Mouse (Mus musculus) C2C12 (cell line): ENCODE data around the gene Spaca4.

Source experiments
- CEBPB ChIP-seq: IDR thresholded peaks from one replicate; pipeline ENCODE4 v1.6.1; 2011; ENCODE audit warnings: low read depth, mild to moderate bottlenecking, control low read depth, moderate library complexity
- CTCF ChIP-seq: IDR thresholded peaks from one replicate; pipeline ENCODE4 v1.5.1; 2011; ENCODE audit not compliant: control insufficient read depth, insufficient read depth, insufficient read length
- MAX ChIP-seq: IDR thresholded peaks from one replicate; pipeline ENCODE4 v1.6.1; 2011; ENCODE audit warnings: mild to moderate bottlenecking, control low read depth
- MYOD1 ChIP-seq: IDR thresholded peaks from one replicate; pipeline ENCODE4 v1.6.1; 2011; ENCODE audit warnings: low read depth; ENCODE audit not compliant: control insufficient read depth, insufficient read length
- MYOG ChIP-seq: IDR thresholded peaks from one replicate; pipeline ENCODE4 v1.6.1; 2011; ENCODE audit not compliant: control insufficient read depth, insufficient read length; ENCODE audit errors: extremely low read depth

- TF ChIP-seq MYOD1 (no peak), CEBPB (no peak), CTCF (no peak), MYOG (no peak), MAX (no peak)
Measured at GRCm38 (mm10) chr7:45683396-45684050, 42.1 kb downstream of the Spaca4 start, which contains the start of gene Ntn5.
